Mouse (Mus musculus) C2C12 (cell line): ENCODE results near the gene Fam222b.
A peak's percentile ranks its signal among the peaks of the same experiment; 100 is the strongest.

Experiments used
- CEBPB ChIP-seq: IDR thresholded peaks from one replicate; pipeline ENCODE4 v1.6.1; 2011; ENCODE audit warnings: low read depth, mild to moderate bottlenecking, control low read depth, moderate library complexity
- CTCF ChIP-seq: IDR thresholded peaks from one replicate; pipeline ENCODE4 v1.5.1; 2011; ENCODE audit not compliant: control insufficient read depth, insufficient read depth, insufficient read length
- FOSL1 ChIP-seq: IDR thresholded peaks from one replicate; pipeline ENCODE4 v1.8.0; 2011; ENCODE audit warnings: mild to moderate bottlenecking, low read length; ENCODE audit not compliant: poor library complexity, insufficient read depth, severe bottlenecking
- MAX ChIP-seq: IDR thresholded peaks from one replicate; pipeline ENCODE4 v1.6.1; 2011; ENCODE audit warnings: mild to moderate bottlenecking, control low read depth
- MYOD1 ChIP-seq: IDR thresholded peaks from one replicate; pipeline ENCODE4 v1.6.1; 2011; ENCODE audit warnings: low read depth; ENCODE audit not compliant: control insufficient read depth, insufficient read length
- USF1 ChIP-seq: IDR thresholded peaks from one replicate; pipeline ENCODE4 v1.6.1; 2011; ENCODE audit warnings: low read depth, mild to moderate bottlenecking, control low read depth, moderate library complexity

DNA sequence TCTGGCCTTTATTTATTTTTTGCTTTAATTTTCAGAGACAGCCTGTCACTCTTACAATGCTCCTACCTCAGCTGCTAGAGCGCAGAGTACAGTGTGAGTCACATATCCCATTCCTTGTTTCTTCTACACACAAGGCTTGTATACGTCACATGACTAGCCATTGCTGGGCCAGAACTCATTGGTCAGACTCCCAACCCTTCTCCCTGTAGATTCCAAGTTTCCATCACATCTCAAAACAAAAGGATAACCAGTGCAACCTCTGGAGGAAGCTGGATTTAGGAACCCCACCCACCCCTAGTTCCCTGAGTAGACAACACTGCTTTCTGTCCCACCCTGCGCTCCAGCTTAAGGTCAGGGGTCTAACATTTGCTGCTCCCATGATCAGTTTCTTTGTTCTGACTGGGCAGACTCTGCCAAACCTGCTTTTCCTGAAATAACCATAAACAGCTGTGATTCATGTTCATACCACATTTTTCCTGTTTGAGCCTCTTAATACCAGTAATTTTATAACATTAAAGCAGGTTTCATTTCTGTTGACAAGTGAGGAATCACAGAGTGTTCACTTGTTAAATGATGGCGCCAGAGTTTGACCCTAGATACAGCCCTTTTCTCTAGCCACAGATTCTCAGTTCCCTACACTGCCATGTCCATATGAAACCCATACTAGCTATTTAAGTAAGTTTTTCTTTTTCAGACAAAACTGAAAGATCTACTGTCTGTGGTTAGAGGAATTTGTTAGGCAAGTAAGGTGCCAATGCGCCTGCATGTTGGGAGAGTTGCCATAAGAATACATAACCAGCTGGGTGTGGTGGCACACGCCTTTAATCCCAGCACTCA, 52.5 kb downstream of the Fam222b start:
- no peak for TF ChIP-seq CTCF
- no peak for TF ChIP-seq MAX
- TF ChIP-seq MYOD1: no peak
- peak; percentile 36 for TF ChIP-seq USF1
- no peak for TF ChIP-seq CEBPB
- no peak for TF ChIP-seq FOSL1
